Mouse (Mus musculus): Measurements from ENCODE around the gene Ccl19. TPM values are rescaled to one million over a fixed set of nuclear protein-coding genes. Genes with fewer than 3 reads are reported as not detected.
"Not testable (repeated sequence)": the region's sequence is repeated elsewhere in the genome, so short reads cannot be mapped to it uniquely, and the experiment has no call there.

The Ccl19 gene
- not detected in 2 replicates for polyA plus RNA-seq (2012)

GRCm38 (mm10) chr4:42756477-42756876 lies at the start of gene Ccl19:
TSS of gene Ccl19 (minus strand) at chr4:42756577.
- not testable (repeated sequence) for TF ChIP-seq GATA1 (IDR thresholded peaks at IDR 0.05; ENCODE audit: low read length)

GRCm38 (mm10) chr4:42773893-42774292 lies 17.5 kb upstream of the Ccl19 start, which contains the start of gene Ccl21a:
TSS of gene Ccl21a (minus strand) at chr4:42773993.
- not testable (repeated sequence) for TF ChIP-seq GATA1 (IDR thresholded peaks at IDR 0.05; ENCODE audit: low read length)

- not testable (repeated sequence) for TF ChIP-seq GATA1 (IDR thresholded peaks at IDR 0.05; ENCODE audit: low read length)
Measured at GRCm38 (mm10) chr4:42735245-42735644, 21.1 kb downstream of the Ccl19 start, which contains the start of gene 4930578G10Rik. TSS of gene 4930578G10Rik (plus strand) at chr4:42735545.

Other genes with a start within 250 kb of the Ccl19 start
- not detected in 2 replicates for gene Fam205a2, start 228.4 kb downstream of the Ccl19 start, polyA plus RNA-seq (2012)
- gene Gm10591, start 144.4 kb downstream of the Ccl19 start, polyA plus RNA-seq (2012) = not detected in 2 replicates
- gene Gm2564, start 126.9 kb downstream of the Ccl19 start, polyA plus RNA-seq (2012) = not detected in 2 replicates
- not detected in 2 replicates for gene Ccl27b, start 101.3 kb downstream of the Ccl19 start, polyA plus RNA-seq (2012)
- gene Il11ra2, start 94.7 kb downstream of the Ccl19 start, polyA plus RNA-seq (2012) = not detected in 2 replicates
- not detected in 2 replicates for gene 4930578G10Rik, start 21.0 kb downstream of the Ccl19 start, polyA plus RNA-seq (2012)
- not detected in 2 replicates for gene Ccl21a, start 17.4 kb upstream of the Ccl19 start, polyA plus RNA-seq (2012)
- gene Fam205a1, start 97.3 kb upstream of the Ccl19 start, polyA plus RNA-seq (2012) = 0.02 and 0.05 TPM in 2 replicates
- 0.02 TPM in 1 of 2 replicates, not detected in the other for gene Gm12394, start 100.2 kb upstream of the Ccl19 start, polyA plus RNA-seq (2012)
- not detected in 2 replicates for gene Fam205c, start 117.7 kb upstream of the Ccl19 start, polyA plus RNA-seq (2012)
- gene Phf24, start 160.1 kb upstream of the Ccl19 start, polyA plus RNA-seq (2012) = 0.04 and 0.11 TPM in 2 replicates
- gene Dnajb5, start 193.2 kb upstream of the Ccl19 start, polyA plus RNA-seq (2012) = 0.63 and 0.84 TPM in 2 replicates
- gene 1700022I11Rik, start 213.0 kb upstream of the Ccl19 start, polyA plus RNA-seq (2012) = not detected in 2 replicates
- gene Vcp, start 243.9 kb upstream of the Ccl19 start, polyA plus RNA-seq (2012) = 276 and 427 TPM in 2 replicates

All from G1E-ER4 (cell line).